10 mouse cellular contexts compared by ENCODE assay signal in the genomic region with DNA sequence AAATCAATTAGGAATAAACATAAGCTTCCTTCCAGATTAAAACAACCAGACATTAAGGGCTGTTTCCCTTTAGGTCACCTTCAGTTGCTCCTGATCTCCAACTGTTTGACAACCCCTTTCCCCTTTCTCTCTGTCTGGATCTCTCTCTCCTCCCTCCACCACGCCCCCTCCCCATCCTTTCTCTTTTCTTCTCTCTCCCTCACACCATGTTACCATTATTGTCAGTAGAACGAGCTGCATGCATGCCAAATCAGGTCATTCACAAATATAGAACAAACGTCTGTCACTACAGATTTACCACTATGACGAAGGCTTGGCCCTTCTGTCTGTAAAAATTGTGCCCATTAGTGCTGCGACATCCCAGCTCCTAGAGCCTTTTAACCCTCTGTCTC.
DNase-seq lines count a peak whose midpoint lies in the region; ATAC-seq lines count a peak whose summit lies in the region.
"Had no signal": no experiment of that assay in that cellular context is flagged by ENCODE, and none has a peak within 500 bp of the region (broad histone marks: within the 10 kb centered on the region; RNA-seq: fewer than 3 reads in every experiment).

No protein-coding gene starts in this region.

- H3K4me3 ChIP-seq in forebrain, embryonic 11.5 days (ENCODE audit: low read depth, low read length) = no peak overlapping the region
- no peak overlapping the region for H3K4me3 ChIP-seq in midbrain, embryonic 11.5 days (ENCODE audit: low read depth, low read length)
- H3K4me3 ChIP-seq: heart, embryonic 12.5 days had no signal

- H3K4me2 ChIP-seq in forebrain, embryonic 11.5 days (ENCODE audit: low read depth, low read length, severe bottlenecking) = peak overlapping the region; percentile 5; the same call in 1 of the 2 replicates
- no peak overlapping the region; the same call in 1 of the 2 replicates for H3K4me2 ChIP-seq in midbrain, embryonic 11.5 days
- H3K4me2 ChIP-seq: heart, embryonic 12.5 days had no signal

- peak; percentile 95 for DNase-seq in brain, adult 2 months (ENCODE audit: low read depth, low spot score)
- DNase-seq in cerebellum, adult 18-20 months = peak; percentile 80 to 84
- no peak for DNase-seq in forebrain, embryonic 11.5 days (ENCODE audit: low spot score)
- DNase-seq in midbrain, embryonic 11.5 days (ENCODE audit: low spot score, missing footprints) = peak; percentile 94
- DNase-seq in urinary bladder, adult 18-20 months (ENCODE audit: low spot score in 2 of 2) = no peak
- DNase-seq in urinary bladder, postnatal 4 days (ENCODE audit: low spot score in 2 of 2) = no peak
- no peak for DNase-seq in testis, postnatal 10 days (ENCODE audit: low spot score)

- WGBS in forebrain, embryonic 11.5 days = 10% methylated on average over 5 of the region's 5 CpGs
- 8% methylated on average over 5 of the region's 5 CpGs for WGBS in midbrain, embryonic 11.5 days

- no peak overlapping the region for H3K9ac ChIP-seq in forebrain, embryonic 11.5 days (ENCODE audit: low read length)
- no peak overlapping the region for H3K9ac ChIP-seq in midbrain, embryonic 11.5 days (ENCODE audit: low read length)
- H3K9ac ChIP-seq: heart, embryonic 12.5 days had no signal

- H3K4me1 ChIP-seq in forebrain, embryonic 11.5 days (replicated peaks; ENCODE audit: control insufficient read depth, insufficient read depth, low read length) = peaks cover 6% of the 10 kb centered on the region; the same call in 1 of the 2 replicates
- H3K4me1 ChIP-seq in midbrain, embryonic 11.5 days (ENCODE audit: control insufficient read depth, insufficient read depth, low read length) = peaks cover 9% of the 10 kb centered on the region

- no peaks in the 10 kb centered on the region for H3K27me3 ChIP-seq in forebrain, embryonic 11.5 days (ENCODE audit: control insufficient read depth, insufficient read depth, low read length)
- H3K27me3 ChIP-seq in midbrain, embryonic 11.5 days (ENCODE audit: control insufficient read depth, insufficient read depth, low read length) = peaks cover 2% of the 10 kb centered on the region; the same call in 1 of the 2 replicates
- H3K27me3 ChIP-seq: heart, embryonic 12.5 days had no signal

- peak; percentile 76 for ATAC-seq in forebrain, embryonic 11.5 days (replicated peaks; ENCODE audit: low FRiP score)
- ATAC-seq in midbrain, embryonic 11.5 days (ENCODE audit: low FRiP score) = peak; percentile 84

- H3K9me3 ChIP-seq in forebrain, embryonic 11.5 days (ENCODE audit: control insufficient read depth, low read length) = no peaks in the 10 kb centered on the region
- no peaks in the 10 kb centered on the region for H3K9me3 ChIP-seq in midbrain, embryonic 11.5 days (ENCODE audit: control insufficient read depth, low read length)
- H3K9me3 ChIP-seq: heart, embryonic 12.5 days had no signal

- no peaks in the 10 kb centered on the region for H3K36me3 ChIP-seq in forebrain, embryonic 11.5 days (ENCODE audit: control insufficient read depth, insufficient read depth, low read length)
- H3K36me3 ChIP-seq in midbrain, embryonic 11.5 days (ENCODE audit: control insufficient read depth, insufficient read depth, low read length) = no peaks in the 10 kb centered on the region
- H3K36me3 ChIP-seq: heart, embryonic 12.5 days had no signal

- peak overlapping the region; percentile 34; the same call in 1 of the 2 replicates for H3K27ac ChIP-seq in forebrain, embryonic 11.5 days (ENCODE audit: low read depth, low read length)
- no peak overlapping the region for H3K27ac ChIP-seq in midbrain, embryonic 11.5 days (ENCODE audit: low read depth, low read length)
- H3K27ac ChIP-seq: macrophage; stomach, postnatal 0 days had no signal

Comparison
In these comparisons a context has a peak if more than half of its experiments do, and no peak if none do; other contexts are left out.
1. DNase-seq: peak in brain, adult 2 months (single experiment), cerebellum, adult 18-20 months (2 of 2) and midbrain, embryonic 11.5 days (single experiment); none in forebrain, embryonic 11.5 days (single experiment), urinary bladder, adult 18-20 months (0 of 2), urinary bladder, postnatal 4 days (0 of 2) and testis, postnatal 10 days (single experiment).